Mouse (Mus musculus): ENCODE results near the gene Crhr1. TPM values are rescaled to one million over a fixed set of nuclear protein-coding genes. Genes with fewer than 3 reads are reported as not detected.

Gene Crhr1
- polyA plus RNA-seq, 1 experiment: not detected

- no peak overlapping the region for H3K4me3 ChIP-seq (replicated peaks)
- no peak for TF ChIP-seq GATA1 (IDR thresholded peaks at IDR 0.05; ENCODE audit: borderline replicate concordance, low read length)
- no peaks in the 10 kb centered on the region for H3K36me3 ChIP-seq (replicated peaks; ENCODE audit: low read length)
- H3K9me3 ChIP-seq: no peaks in the 10 kb centered on the region
- H3K27me3 ChIP-seq (replicated peaks): peaks cover 77% of the 10 kb centered on the region
- peaks cover 3% of the 10 kb centered on the region; the same call in 1 of the 2 replicates for H3K4me1 ChIP-seq
These were observed 1.7 kb upstream of the Crhr1 start for GRCm38 (mm10) chr11:104130721-104131647.

DNA sequence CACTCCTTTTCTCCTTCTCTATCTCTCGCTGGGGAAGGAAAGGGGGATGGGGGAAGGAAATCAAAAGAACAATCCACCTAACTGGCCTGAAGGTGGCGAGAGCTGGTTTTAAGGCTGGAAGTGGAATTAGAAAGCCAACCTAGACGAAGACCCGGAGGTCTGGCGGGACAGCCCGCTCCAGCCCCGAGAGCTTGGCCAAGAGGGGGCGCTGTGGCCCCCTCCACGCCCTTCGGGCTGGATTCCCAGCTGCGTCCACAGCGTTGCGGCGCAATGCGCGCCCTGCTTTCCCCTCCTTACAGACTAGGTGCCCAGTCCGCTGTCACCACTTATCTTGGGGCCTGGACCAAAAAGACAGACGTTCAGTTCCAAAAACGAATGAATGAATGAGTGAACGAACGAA, 899 bp upstream of the Crhr1 start:
- peaks cover 83% of the 10 kb centered on the region for H3K27me3 ChIP-seq (replicated peaks)
- no peaks in the 10 kb centered on the region for H3K36me3 ChIP-seq (replicated peaks; ENCODE audit: low read length)
- peaks cover 3% of the 10 kb centered on the region; the same call in 1 of the 2 replicates for H3K4me1 ChIP-seq
- H3K9me3 ChIP-seq: no peaks in the 10 kb centered on the region
- H3K4me3 ChIP-seq (replicated peaks): no peak overlapping the region
- TF ChIP-seq FLI1 (IDR thresholded peaks at IDR 0.05; ENCODE audit: low read length): no peak
- no peak for TF ChIP-seq GATA1 (IDR thresholded peaks at IDR 0.05; ENCODE audit: borderline replicate concordance, low read length)

DNA sequence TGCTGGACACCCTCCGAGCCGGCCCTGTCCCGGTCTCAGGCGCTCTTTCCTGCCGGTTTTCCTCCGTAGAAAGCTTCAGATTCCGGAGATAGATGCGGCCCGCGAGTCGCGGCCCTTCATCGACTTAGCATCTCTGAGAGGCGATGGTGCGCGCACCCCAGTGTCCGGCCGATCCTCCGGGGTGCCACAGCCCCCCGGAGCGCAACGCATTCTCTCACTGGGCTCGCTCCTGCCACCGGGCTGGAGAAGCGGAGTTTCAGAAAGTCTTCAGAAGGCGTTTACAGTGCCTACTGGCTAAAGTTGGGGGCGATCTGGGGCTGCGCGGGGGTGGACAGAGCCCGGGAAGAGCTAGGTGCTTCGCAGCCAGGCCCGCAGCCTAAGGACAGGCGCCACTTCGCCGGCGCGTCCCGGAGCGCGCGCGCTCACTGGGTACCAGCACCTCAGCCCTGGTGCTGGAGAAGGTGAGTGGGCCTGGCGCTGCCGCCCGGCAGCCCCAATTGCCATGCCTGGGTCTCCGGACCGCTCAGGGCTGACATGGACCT, 858 bp downstream of the Crhr1 start:
- peaks cover 3% of the 10 kb centered on the region; the same call in 1 of the 2 replicates for H3K4me1 ChIP-seq
- H3K27me3 ChIP-seq (replicated peaks): peaks cover 88% of the 10 kb centered on the region
- H3K4me3 ChIP-seq (replicated peaks): no peak overlapping the region
- H3K9me3 ChIP-seq: no peaks in the 10 kb centered on the region
- no peak for TF ChIP-seq GATA1 (IDR thresholded peaks at IDR 0.05; ENCODE audit: borderline replicate concordance, low read length)
- TF ChIP-seq FLI1 (IDR thresholded peaks at IDR 0.05; ENCODE audit: low read length): no peak
- no peaks in the 10 kb centered on the region for H3K36me3 ChIP-seq (replicated peaks; ENCODE audit: low read length)

GRCm38 (mm10) chr11:104138976-104139375, 6.3 kb downstream of the Crhr1 start:
- Histone ChIP-seq H3K4me1 (no peaks in the 10 kb centered on the region), H3K36me3 (replicated peaks; ENCODE audit: low read length) (no peaks in the 10 kb centered on the region), H3K27me3 (replicated peaks) (peaks cover 94% of the 10 kb centered on the region), H3K4me3 (replicated peaks) (no peak overlapping the region), H3K9me3 (peaks cover 6% of the 10 kb centered on the region)
- TF ChIP-seq GATA1 (IDR thresholded peaks at IDR 0.05; ENCODE audit: borderline replicate concordance, low read length): no peak
- TF ChIP-seq FLI1 (IDR thresholded peaks at IDR 0.05; ENCODE audit: low read length): no peak

DNA sequence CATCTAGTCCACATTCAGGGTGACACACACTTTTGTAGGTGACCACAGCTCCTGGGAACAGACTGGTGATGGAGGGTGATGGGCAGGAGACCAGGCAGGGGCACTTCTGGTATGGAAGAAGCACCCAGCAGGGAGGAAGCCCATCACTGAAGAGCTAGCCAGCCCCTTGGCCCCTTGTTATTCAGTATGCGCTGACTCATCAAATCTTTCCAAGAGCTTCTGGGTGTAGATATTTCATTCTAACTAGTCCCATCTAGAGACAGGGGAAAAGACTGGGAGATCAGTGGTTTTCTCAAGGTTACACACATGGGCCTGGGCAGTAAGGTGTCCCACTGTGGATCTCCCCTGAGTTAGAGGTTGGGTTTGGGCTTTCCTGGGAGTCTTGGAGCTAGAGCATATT, 12.3 kb downstream of the Crhr1 start:
- H3K4me1 ChIP-seq: no peaks in the 10 kb centered on the region
- TF ChIP-seq GATA1 (IDR thresholded peaks at IDR 0.05; ENCODE audit: borderline replicate concordance, low read length): no peak
- TF ChIP-seq FLI1 (IDR thresholded peaks at IDR 0.05; ENCODE audit: low read length): no peak
- no peaks in the 10 kb centered on the region for H3K36me3 ChIP-seq (replicated peaks; ENCODE audit: low read length)
- peaks cover 14% of the 10 kb centered on the region for H3K9me3 ChIP-seq
- peaks cover 85% of the 10 kb centered on the region for H3K27me3 ChIP-seq (replicated peaks)
- no peak overlapping the region for H3K4me3 ChIP-seq (replicated peaks)

DNA sequence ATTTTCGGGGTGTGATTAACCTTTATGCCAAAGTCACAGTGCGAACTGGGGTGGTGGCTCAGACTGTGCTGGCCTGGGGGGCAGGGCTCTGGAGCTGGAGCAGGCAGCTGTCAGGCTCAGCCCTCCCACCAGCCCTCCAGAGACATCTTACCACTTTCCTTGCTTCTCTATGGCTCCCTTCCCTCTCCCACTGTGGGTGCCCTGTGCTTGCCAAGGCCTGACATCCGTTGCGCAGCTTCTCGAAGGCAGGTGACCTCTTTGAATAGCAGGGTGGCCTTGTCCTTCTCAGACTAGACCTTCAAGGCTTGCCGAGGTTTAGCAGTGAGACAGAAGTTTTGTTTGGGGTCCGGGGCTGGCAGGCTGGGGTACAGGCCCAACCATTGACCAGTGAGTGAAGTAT, 16.1 kb downstream of the Crhr1 start:
- TF ChIP-seq FLI1 (IDR thresholded peaks at IDR 0.05; ENCODE audit: low read length): no peak
- TF ChIP-seq GATA1 (IDR thresholded peaks at IDR 0.05; ENCODE audit: borderline replicate concordance, low read length): no peak
- H3K27me3 ChIP-seq (replicated peaks): peaks cover 85% of the 10 kb centered on the region
- H3K36me3 ChIP-seq (replicated peaks; ENCODE audit: low read length): no peaks in the 10 kb centered on the region
- no peaks in the 10 kb centered on the region for H3K4me1 ChIP-seq
- no peak overlapping the region for H3K4me3 ChIP-seq (replicated peaks)
- H3K9me3 ChIP-seq: peaks cover 9% of the 10 kb centered on the region

- Histone ChIP-seq H3K4me1 (no peaks in the 10 kb centered on the region), H3K36me3 (replicated peaks; ENCODE audit: low read length) (no peaks in the 10 kb centered on the region), H3K9me3 (no peaks in the 10 kb centered on the region), H3K27me3 (replicated peaks) (peaks cover 95% of the 10 kb centered on the region), H3K4me3 (replicated peaks) (no peak overlapping the region)
- TF ChIP-seq GATA1 (IDR thresholded peaks at IDR 0.05; ENCODE audit: borderline replicate concordance, low read length) (no peak), FLI1 (IDR thresholded peaks at IDR 0.05; ENCODE audit: low read length) (no peak)
These were observed 18.3 kb downstream of the Crhr1 start for GRCm38 (mm10) chr11:104150911-104151310.

- peaks cover 11% of the 10 kb centered on the region for H3K4me1 ChIP-seq
- H3K36me3 ChIP-seq (replicated peaks; ENCODE audit: low read length): no peaks in the 10 kb centered on the region
- no peak overlapping the region for H3K4me3 ChIP-seq (replicated peaks)
- no peaks in the 10 kb centered on the region for H3K9me3 ChIP-seq
- H3K27me3 ChIP-seq (replicated peaks): peaks cover 94% of the 10 kb centered on the region
- TF ChIP-seq GATA1 (IDR thresholded peaks at IDR 0.05; ENCODE audit: borderline replicate concordance, low read length) (no peak), FLI1 (IDR thresholded peaks at IDR 0.05; ENCODE audit: low read length) (no peak)
These were observed 21.7 kb downstream of the Crhr1 start for GRCm38 (mm10) chr11:104154332-104154731.

GRCm38 (mm10) chr11:104154820-104155635, 22.4 kb downstream of the Crhr1 start:
- Histone ChIP-seq H3K27me3 (replicated peaks) (peaks cover 95% of the 10 kb centered on the region), H3K9me3 (no peaks in the 10 kb centered on the region), H3K4me3 (replicated peaks) (no peak overlapping the region), H3K4me1 (peaks cover 11% of the 10 kb centered on the region), H3K36me3 (replicated peaks; ENCODE audit: low read length) (no peaks in the 10 kb centered on the region)
- TF ChIP-seq FLI1 (IDR thresholded peaks at IDR 0.05; ENCODE audit: low read length): no peak
- no peak for TF ChIP-seq GATA1 (IDR thresholded peaks at IDR 0.05; ENCODE audit: borderline replicate concordance, low read length)

Measured in megakaryocyte, embryonic 14.5 days (primary cell).